Mouse (Mus musculus): Measurements from ENCODE around the gene Cdhr1. TPM values are rescaled to one million over a fixed set of nuclear protein-coding genes. Genes with fewer than 3 reads are reported as not detected.
A peak's percentile ranks its signal among the peaks of the same experiment; 100 is the strongest.

Cdhr1 gene
- polyA plus RNA-seq, 1 experiment from 2014 or later: 0.10 TPM

DNA sequence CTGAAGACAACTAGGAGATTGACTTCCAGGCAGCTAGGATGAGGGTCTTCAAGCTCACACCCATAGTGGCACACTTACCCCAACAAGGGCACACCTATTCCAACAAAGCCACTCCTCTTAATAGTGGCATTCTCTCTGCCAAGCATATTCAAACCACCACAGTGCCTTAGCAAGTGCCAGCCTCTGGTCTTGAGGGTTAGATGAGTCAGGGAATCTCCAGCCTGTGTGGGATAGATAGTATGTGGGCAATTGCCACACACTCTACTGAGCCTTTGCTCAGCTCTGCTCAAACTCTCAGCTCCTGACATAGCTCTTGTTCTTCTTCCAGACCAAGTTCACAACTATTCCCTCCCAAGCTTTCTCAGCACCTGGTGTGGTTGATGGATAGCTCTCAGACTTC is 13.2 kb upstream of the Cdhr1 start:
- peaks cover 10% of the 10 kb centered on the region for H3K4me1 ChIP-seq (replicated peaks)
- no peaks in the 10 kb centered on the region for H3K9me3 ChIP-seq (replicated peaks)
- H3K9ac ChIP-seq: no peak overlapping the region
- H3K4me2 ChIP-seq: no peak overlapping the region
- no peak overlapping the region for H3K27ac ChIP-seq
- no peaks in the 10 kb centered on the region for H3K36me3 ChIP-seq
- H3K27me3 ChIP-seq: no peaks in the 10 kb centered on the region
- H3K4me3 ChIP-seq: no peak overlapping the region
- no peak for ATAC-seq (replicated peaks; ENCODE audit: insufficient number of reproducible peaks, insufficient read depth, low FRiP score, low read depth)

GRCm38 (mm10) chr14:37110456-37110855 is 12.3 kb upstream of the Cdhr1 start:
- H3K9me3 ChIP-seq (replicated peaks): no peaks in the 10 kb centered on the region
- H3K27ac ChIP-seq: no peak overlapping the region
- no peak overlapping the region for H3K4me3 ChIP-seq
- H3K4me2 ChIP-seq: no peak overlapping the region
- WGBS: 49% methylated on average over 2 of the region's 2 CpGs
- H3K27me3 ChIP-seq: no peaks in the 10 kb centered on the region
- no peaks in the 10 kb centered on the region for H3K36me3 ChIP-seq
- no peak for ATAC-seq (replicated peaks; ENCODE audit: insufficient number of reproducible peaks, insufficient read depth, low FRiP score, low read depth)
- H3K9ac ChIP-seq: no peak overlapping the region
- peaks cover 19% of the 10 kb centered on the region for H3K4me1 ChIP-seq (replicated peaks)

- H3K4me3 ChIP-seq: no peak overlapping the region
- WGBS: 43% methylated on average over 9 of the region's 9 CpGs
- ATAC-seq (replicated peaks; ENCODE audit: insufficient number of reproducible peaks, insufficient read depth, low FRiP score, low read depth): no peak
Measured at GRCm38 (mm10) chr14:37109975-37110374, 11.8 kb upstream of the Cdhr1 start.

DNA sequence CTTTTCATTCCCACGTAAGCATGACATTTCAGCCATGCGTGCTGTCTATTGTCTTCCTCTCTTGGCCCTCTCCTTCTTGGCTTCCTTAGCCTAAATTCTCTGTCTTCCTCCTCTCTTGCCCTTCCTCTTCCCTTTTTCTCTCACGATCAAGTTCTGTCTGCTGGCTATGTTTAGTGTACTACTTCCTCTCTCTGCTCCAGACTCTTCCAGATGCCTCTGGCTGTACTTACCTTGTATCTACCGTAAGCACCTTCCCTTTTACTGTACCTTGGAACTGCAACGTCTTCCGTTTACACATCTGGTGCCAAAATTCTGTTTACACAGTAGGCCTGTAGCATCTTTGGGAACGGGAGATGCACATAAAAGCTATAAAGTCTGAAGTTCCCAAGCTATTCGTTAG is 11.3 kb upstream of the Cdhr1 start:
- Histone ChIP-seq H3K27ac (no peak overlapping the region), H3K4me1 (replicated peaks) (peaks cover 28% of the 10 kb centered on the region), H3K4me3 (no peak overlapping the region), H3K4me2 (no peak overlapping the region), H3K9me3 (replicated peaks) (no peaks in the 10 kb centered on the region), H3K27me3 (no peaks in the 10 kb centered on the region), H3K36me3 (no peaks in the 10 kb centered on the region), H3K9ac (no peak overlapping the region)
- WGBS: 68% methylated on average over 8 of the region's 8 CpGs
- no peak for ATAC-seq (replicated peaks; ENCODE audit: insufficient number of reproducible peaks, insufficient read depth, low FRiP score, low read depth)

More at GRCm38 (mm10) chr14:37109975-37110374, 11.8 kb upstream of the Cdhr1 start:
- no peak overlapping the region for H3K4me2 ChIP-seq
- no peak overlapping the region for H3K9ac ChIP-seq
- H3K27ac ChIP-seq: no peak overlapping the region
- H3K27me3 ChIP-seq: no peaks in the 10 kb centered on the region
- no peaks in the 10 kb centered on the region for H3K36me3 ChIP-seq
- no peaks in the 10 kb centered on the region for H3K9me3 ChIP-seq (replicated peaks)
- peaks cover 24% of the 10 kb centered on the region for H3K4me1 ChIP-seq (replicated peaks)

DNA sequence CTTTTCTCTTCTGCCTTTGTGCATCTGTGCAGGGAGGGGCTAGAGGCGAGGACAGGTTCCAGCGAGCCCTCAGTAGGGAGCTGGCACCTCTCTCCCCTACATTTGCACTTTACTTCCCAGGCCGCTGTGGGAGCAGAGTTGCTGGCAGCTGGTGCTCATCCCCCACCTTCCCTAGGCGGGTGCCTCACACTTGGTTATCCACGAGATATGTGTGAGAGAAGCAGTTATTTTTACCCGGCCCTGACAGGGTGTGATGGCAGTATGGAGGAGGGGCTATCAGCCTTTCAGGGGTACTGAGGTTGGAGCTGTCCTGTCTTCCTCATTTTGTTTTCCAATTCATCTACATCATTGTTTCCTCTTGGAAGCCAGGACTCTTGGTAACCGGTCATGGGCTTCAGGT is 7.7 kb upstream of the Cdhr1 start:
- Histone ChIP-seq H3K4me1 (replicated peaks) (peaks cover 35% of the 10 kb centered on the region), H3K36me3 (no peaks in the 10 kb centered on the region), H3K4me2 (peak overlapping the region; percentile 29; the same call in 1 of the 2 replicates), H3K4me3 (no peak overlapping the region), H3K27me3 (0 out of 2 replicates have a peak, but pooled peaks cover 2% of the 10 kb centered on the region), H3K9ac (no peak overlapping the region), H3K9me3 (replicated peaks) (no peaks in the 10 kb centered on the region), H3K27ac (peak overlapping the region; percentile 74)
- peak; percentile 74 for ATAC-seq (replicated peaks; ENCODE audit: insufficient number of reproducible peaks, insufficient read depth, low FRiP score, low read depth)
- WGBS: 17% methylated on average over 7 of the region's 7 CpGs

DNA sequence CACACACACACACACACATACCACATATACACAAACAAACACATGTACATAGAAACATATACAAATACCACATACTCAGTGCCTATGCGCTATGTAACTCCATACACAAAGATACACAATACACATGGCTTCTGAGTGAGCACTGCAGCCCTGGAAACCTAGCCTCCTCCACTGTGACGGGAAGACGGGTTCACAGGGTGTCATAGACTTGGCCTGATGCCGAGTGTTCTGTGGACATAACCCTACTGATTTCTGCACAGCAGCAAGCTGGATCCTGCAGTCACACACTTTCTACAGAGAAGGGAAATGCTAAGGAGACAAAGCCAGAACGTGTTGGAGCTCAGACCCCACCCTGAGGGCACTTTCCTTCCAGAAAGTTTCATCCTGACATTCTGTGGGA is 6.6 kb upstream of the Cdhr1 start:
- H3K27me3 ChIP-seq: 0 out of 2 replicates have a peak, but pooled peaks cover 5% of the 10 kb centered on the region
- no peak overlapping the region for H3K9ac ChIP-seq
- H3K36me3 ChIP-seq: no peaks in the 10 kb centered on the region
- peak; percentile 65 for ATAC-seq (replicated peaks; ENCODE audit: insufficient number of reproducible peaks, insufficient read depth, low FRiP score, low read depth)
- H3K4me1 ChIP-seq (replicated peaks): peaks cover 28% of the 10 kb centered on the region
- no peaks in the 10 kb centered on the region for H3K9me3 ChIP-seq (replicated peaks)
- 33% methylated on average over 5 of the region's 5 CpGs for WGBS
- no peak overlapping the region for H3K4me3 ChIP-seq
- peak overlapping the region; percentile 74 for H3K27ac ChIP-seq
- no peak overlapping the region for H3K4me2 ChIP-seq

DNA sequence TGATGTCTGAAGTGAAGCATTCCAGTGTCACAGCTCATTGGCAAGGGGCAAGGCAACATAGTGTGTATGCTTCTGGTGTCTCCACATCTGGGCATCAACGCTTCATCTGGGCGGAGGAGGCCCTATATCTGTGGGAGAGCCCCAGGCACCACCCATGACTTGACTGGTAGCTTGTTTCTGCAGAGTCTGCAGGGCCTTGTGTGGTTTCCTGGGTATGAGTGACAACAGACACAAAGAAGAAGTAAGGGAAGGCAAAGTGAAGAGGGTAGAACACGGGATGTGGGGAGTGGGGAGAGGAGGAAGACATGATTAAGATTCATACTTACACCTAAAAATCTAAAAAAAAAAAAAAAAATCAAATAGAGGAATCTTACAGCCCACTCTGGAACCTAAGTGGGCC is 4.3 kb upstream of the Cdhr1 start:
- no peaks in the 10 kb centered on the region for H3K9me3 ChIP-seq (replicated peaks)
- H3K9ac ChIP-seq: no peak overlapping the region
- H3K27ac ChIP-seq: no peak overlapping the region
- H3K4me1 ChIP-seq (replicated peaks): peaks cover 34% of the 10 kb centered on the region
- no peak for ATAC-seq (replicated peaks; ENCODE audit: insufficient number of reproducible peaks, insufficient read depth, low FRiP score, low read depth)
- H3K4me3 ChIP-seq: no peak overlapping the region
- H3K27me3 ChIP-seq: peaks cover 27% of the 10 kb centered on the region
- H3K36me3 ChIP-seq: no peaks in the 10 kb centered on the region
- H3K4me2 ChIP-seq: no peak overlapping the region
- 72% methylated on average over 3 of the region's 3 CpGs for WGBS

DNA sequence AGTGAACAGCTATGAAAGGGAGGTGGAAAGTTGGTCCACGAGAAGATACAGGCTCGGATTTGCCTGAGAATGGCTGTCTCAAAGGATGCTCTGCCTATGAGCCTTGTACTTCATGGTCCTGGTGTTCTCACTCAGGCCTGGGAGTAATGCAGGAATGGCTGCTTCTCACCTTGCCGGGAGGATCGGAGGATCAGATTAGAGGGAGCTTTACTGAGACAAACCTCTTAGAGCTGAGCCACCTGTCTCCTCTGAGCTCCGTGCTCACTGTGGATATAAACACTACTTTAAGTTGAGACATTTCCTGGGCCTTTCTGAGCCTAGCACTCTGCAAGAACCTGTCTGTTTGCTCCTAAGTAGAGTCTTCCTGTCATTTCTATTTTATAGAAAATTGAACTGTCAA is 3.4 kb upstream of the Cdhr1 start:
- no peak overlapping the region for H3K4me2 ChIP-seq
- no peak for ATAC-seq (replicated peaks; ENCODE audit: insufficient number of reproducible peaks, insufficient read depth, low FRiP score, low read depth)
- peaks cover 34% of the 10 kb centered on the region for H3K4me1 ChIP-seq (replicated peaks)
- 66% methylated on average over 5 of the region's 5 CpGs for WGBS
- no peak overlapping the region for H3K4me3 ChIP-seq
- H3K9ac ChIP-seq: no peak overlapping the region
- no peaks in the 10 kb centered on the region for H3K9me3 ChIP-seq (replicated peaks)
- peaks cover 37% of the 10 kb centered on the region for H3K27me3 ChIP-seq
- no peaks in the 10 kb centered on the region for H3K36me3 ChIP-seq
- H3K27ac ChIP-seq: no peak overlapping the region

DNA sequence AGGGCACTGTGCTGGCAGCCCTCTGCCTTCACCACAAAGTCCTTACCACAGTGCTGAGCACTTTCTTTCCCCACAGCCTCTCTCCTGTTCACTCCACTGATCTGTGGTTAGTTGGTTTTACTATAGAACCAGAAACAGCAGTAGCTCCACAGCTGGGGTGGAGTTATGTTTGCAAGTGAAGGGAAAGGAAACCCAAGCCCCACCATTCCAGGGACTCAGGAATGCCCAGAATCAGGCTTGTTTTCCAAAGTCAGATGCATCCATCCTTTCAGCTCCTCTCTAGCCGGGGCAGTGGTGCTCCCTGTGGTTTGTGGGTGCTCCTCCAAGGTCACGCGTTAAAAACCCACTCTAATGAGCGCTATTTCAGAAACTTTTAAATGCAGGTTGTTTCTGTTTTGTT is 2.6 kb downstream of the Cdhr1 start:
- WGBS: 77% methylated on average over 4 of the region's 4 CpGs
- peaks cover 12% of the 10 kb centered on the region for H3K4me1 ChIP-seq (replicated peaks)
- no peak overlapping the region for H3K4me3 ChIP-seq
- no peaks in the 10 kb centered on the region for H3K36me3 ChIP-seq
- H3K4me2 ChIP-seq: no peak overlapping the region
- no peaks in the 10 kb centered on the region for H3K9me3 ChIP-seq (replicated peaks)
- no peak overlapping the region for H3K27ac ChIP-seq
- peaks cover 49% of the 10 kb centered on the region for H3K27me3 ChIP-seq
- ATAC-seq (replicated peaks; ENCODE audit: insufficient number of reproducible peaks, insufficient read depth, low FRiP score, low read depth): no peak
- no peak overlapping the region for H3K9ac ChIP-seq

- Histone ChIP-seq H3K9me3 (replicated peaks) (no peaks in the 10 kb centered on the region), H3K9ac (no peak overlapping the region), H3K27ac (no peak overlapping the region), H3K4me3 (no peak overlapping the region), H3K4me1 (replicated peaks) (peaks cover 12% of the 10 kb centered on the region), H3K4me2 (no peak overlapping the region), H3K36me3 (no peaks in the 10 kb centered on the region), H3K27me3 (peaks cover 46% of the 10 kb centered on the region)
- WGBS: 54% methylated on average over 6 of the region's 6 CpGs
- ATAC-seq (replicated peaks; ENCODE audit: insufficient number of reproducible peaks, insufficient read depth, low FRiP score, low read depth): no peak
Measured at GRCm38 (mm10) chr14:37094436-37094835, 3.7 kb downstream of the Cdhr1 start.

GRCm38 (mm10) chr14:37083755-37084154 is 14.4 kb downstream of the Cdhr1 start:
- no peak for ATAC-seq (replicated peaks; ENCODE audit: insufficient number of reproducible peaks, insufficient read depth, low FRiP score, low read depth)
- no peaks in the 10 kb centered on the region for H3K4me1 ChIP-seq (replicated peaks)
- 16% methylated on average over 4 of the region's 4 CpGs for WGBS
- no peaks in the 10 kb centered on the region for H3K27me3 ChIP-seq
- H3K36me3 ChIP-seq: no peaks in the 10 kb centered on the region
- no peak overlapping the region for H3K9ac ChIP-seq
- no peak overlapping the region for H3K4me3 ChIP-seq
- H3K4me2 ChIP-seq: no peak overlapping the region
- H3K27ac ChIP-seq: no peak overlapping the region
- H3K9me3 ChIP-seq (replicated peaks): no peaks in the 10 kb centered on the region

- Histone ChIP-seq H3K36me3 (no peaks in the 10 kb centered on the region), H3K4me3 (no peak overlapping the region), H3K4me1 (replicated peaks) (no peaks in the 10 kb centered on the region), H3K9ac (no peak overlapping the region), H3K4me2 (no peak overlapping the region), H3K27me3 (no peaks in the 10 kb centered on the region), H3K9me3 (replicated peaks) (no peaks in the 10 kb centered on the region), H3K27ac (no peak overlapping the region)
- 76% methylated on average over 1 of the region's 1 CpGs for WGBS
- no peak for ATAC-seq (replicated peaks; ENCODE audit: insufficient number of reproducible peaks, insufficient read depth, low FRiP score, low read depth)
Measured at GRCm38 (mm10) chr14:37080724-37081123, 17.4 kb downstream of the Cdhr1 start.
